Mouse (Mus musculus): ENCODE results near the gene Rasl10a. TPM values are rescaled to one million over a fixed set of nuclear protein-coding genes. Genes with fewer than 3 reads are reported as not detected.

The Rasl10a gene
- polyA plus RNA-seq, 1 experiment from 2014 or later = 0.37 TPM

GRCm38 (mm10) chr11:5046321-5046926 is 11.5 kb upstream of the Rasl10a start:
- Histone ChIP-seq H3K4me1 (ENCODE audit: control insufficient read depth, insufficient read depth, low read length) (no peaks in the 10 kb centered on the region), H3K9me3 (ENCODE audit: control insufficient read depth, low read length) (no peaks in the 10 kb centered on the region), H3K4me2 (no peak overlapping the region), H3K27me3 (ENCODE audit: control insufficient read depth, insufficient read depth, low read length) (no peaks in the 10 kb centered on the region), H3K27ac (ENCODE audit: low read depth, low read length) (no peak overlapping the region), H3K36me3 (ENCODE audit: control insufficient read depth, insufficient read depth, low read length) (no peaks in the 10 kb centered on the region), H3K4me3 (ENCODE audit: low read depth, low read length) (no peak overlapping the region), H3K9ac (ENCODE audit: low read length) (no peak overlapping the region)
- ATAC-seq (ENCODE audit: low FRiP score) (no peak), DNase-seq (ENCODE audit: low spot score, missing footprints) (no peak)
- 53% methylated on average over 12 of the region's 12 CpGs for WGBS

GRCm38 (mm10) chr11:5051629-5052028 is 6.3 kb upstream of the Rasl10a start:
- Histone ChIP-seq H3K4me2 (no peak overlapping the region), H3K4me3 (ENCODE audit: low read depth, low read length) (no peak overlapping the region), H3K36me3 (ENCODE audit: control insufficient read depth, insufficient read depth, low read length) (no peaks in the 10 kb centered on the region), H3K27me3 (ENCODE audit: control insufficient read depth, insufficient read depth, low read length) (peaks cover 8% of the 10 kb centered on the region), H3K9me3 (ENCODE audit: control insufficient read depth, low read length) (no peaks in the 10 kb centered on the region), H3K27ac (ENCODE audit: low read depth, low read length) (no peak overlapping the region), H3K9ac (ENCODE audit: low read length) (no peak overlapping the region), H3K4me1 (ENCODE audit: control insufficient read depth, insufficient read depth, low read length) (peaks cover 11% of the 10 kb centered on the region)
- WGBS = 72% methylated on average over 10 of the region's 10 CpGs
- no peak for ATAC-seq (ENCODE audit: low FRiP score)
- DNase-seq (ENCODE audit: low spot score, missing footprints) = peak; percentile 70

- Histone ChIP-seq H3K4me3 (ENCODE audit: low read depth, low read length) (no peak overlapping the region), H3K4me1 (ENCODE audit: control insufficient read depth, insufficient read depth, low read length) (peaks cover 14% of the 10 kb centered on the region), H3K36me3 (ENCODE audit: control insufficient read depth, insufficient read depth, low read length) (no peaks in the 10 kb centered on the region), H3K27me3 (ENCODE audit: control insufficient read depth, insufficient read depth, low read length) (peaks cover 15% of the 10 kb centered on the region), H3K9ac (ENCODE audit: low read length) (no peak overlapping the region), H3K27ac (ENCODE audit: low read depth, low read length) (no peak overlapping the region), H3K9me3 (ENCODE audit: control insufficient read depth, low read length) (no peaks in the 10 kb centered on the region), H3K4me2 (no peak overlapping the region)
- 76% methylated on average over 10 of the region's 10 CpGs for WGBS
- DNase-seq (ENCODE audit: low spot score, missing footprints) (peak; percentile 45), ATAC-seq (ENCODE audit: low FRiP score) (no peak)
Measured at GRCm38 (mm10) chr11:5052200-5052854, 5.6 kb upstream of the Rasl10a start.

- DNase-seq (ENCODE audit: low spot score, missing footprints) (peak; percentile 57), ATAC-seq (ENCODE audit: low FRiP score) (no peak)
- H3K4me1 ChIP-seq (ENCODE audit: control insufficient read depth, insufficient read depth, low read length) = peaks cover 24% of the 10 kb centered on the region
- WGBS = 91% methylated on average over 14 of the region's 14 CpGs
- no peak overlapping the region for H3K9ac ChIP-seq (ENCODE audit: low read length)
- no peak overlapping the region for H3K4me2 ChIP-seq
- no peaks in the 10 kb centered on the region for H3K9me3 ChIP-seq (ENCODE audit: control insufficient read depth, low read length)
- H3K27me3 ChIP-seq (ENCODE audit: control insufficient read depth, insufficient read depth, low read length) = peaks cover 32% of the 10 kb centered on the region
- H3K4me3 ChIP-seq (ENCODE audit: low read depth, low read length) = no peak overlapping the region
- no peak overlapping the region for H3K27ac ChIP-seq (ENCODE audit: low read depth, low read length)
- H3K36me3 ChIP-seq (ENCODE audit: control insufficient read depth, insufficient read depth, low read length) = no peaks in the 10 kb centered on the region
Measured at GRCm38 (mm10) chr11:5054151-5054550, 3.8 kb upstream of the Rasl10a start.

GRCm38 (mm10) chr11:5054874-5055273 is 3.1 kb upstream of the Rasl10a start:
- WGBS = 70% methylated on average over 6 of the region's 6 CpGs
- DNase-seq (ENCODE audit: low spot score, missing footprints) = peak; percentile 45
- H3K27ac ChIP-seq (ENCODE audit: low read depth, low read length) = no peak overlapping the region

GRCm38 (mm10) chr11:5055945-5056938 is 1.7 kb upstream of the Rasl10a start:
- WGBS = 16% methylated on average over 23 of the region's 23 CpGs
- peak overlapping the region; percentile 21; the same call in 1 of the 2 replicates for H3K9ac ChIP-seq (ENCODE audit: low read length)
- no peak for ATAC-seq (ENCODE audit: low FRiP score)
- no peak overlapping the region for H3K4me2 ChIP-seq
- H3K9me3 ChIP-seq (ENCODE audit: control insufficient read depth, low read length) = no peaks in the 10 kb centered on the region; the same call in 1 of the 2 replicates
- peak; percentile 94 for DNase-seq (ENCODE audit: low spot score, missing footprints)
- H3K27ac ChIP-seq (ENCODE audit: low read depth, low read length) = no peak overlapping the region
- no peak overlapping the region for H3K4me3 ChIP-seq (ENCODE audit: low read depth, low read length)
- peaks cover 29% of the 10 kb centered on the region for H3K4me1 ChIP-seq (ENCODE audit: control insufficient read depth, insufficient read depth, low read length)
- peaks cover 53% of the 10 kb centered on the region for H3K27me3 ChIP-seq (ENCODE audit: control insufficient read depth, insufficient read depth, low read length)
- no peaks in the 10 kb centered on the region for H3K36me3 ChIP-seq (ENCODE audit: control insufficient read depth, insufficient read depth, low read length)

More at GRCm38 (mm10) chr11:5054874-5055273, 3.1 kb upstream of the Rasl10a start:
- Histone ChIP-seq H3K27me3 (ENCODE audit: control insufficient read depth, insufficient read depth, low read length) (peaks cover 39% of the 10 kb centered on the region), H3K4me1 (ENCODE audit: control insufficient read depth, insufficient read depth, low read length) (peaks cover 24% of the 10 kb centered on the region), H3K36me3 (ENCODE audit: control insufficient read depth, insufficient read depth, low read length) (no peaks in the 10 kb centered on the region), H3K9me3 (ENCODE audit: control insufficient read depth, low read length) (no peaks in the 10 kb centered on the region; the same call in 1 of the 2 replicates), H3K9ac (ENCODE audit: low read length) (no peak overlapping the region), H3K4me3 (ENCODE audit: low read depth, low read length) (no peak overlapping the region), H3K4me2 (no peak overlapping the region)
- no peak for ATAC-seq (ENCODE audit: low FRiP score)

- WGBS = 44% methylated on average over 8 of the region's 8 CpGs
- no peaks in the 10 kb centered on the region; the same call in 1 of the 2 replicates for H3K9me3 ChIP-seq (ENCODE audit: control insufficient read depth, low read length)
- DNase-seq (ENCODE audit: low spot score, missing footprints) (peak; percentile 88), ATAC-seq (ENCODE audit: low FRiP score) (no peak)
- no peak overlapping the region for H3K27ac ChIP-seq (ENCODE audit: low read depth, low read length)
- no peak overlapping the region for H3K4me2 ChIP-seq
- H3K4me3 ChIP-seq (ENCODE audit: low read depth, low read length) = no peak overlapping the region
- H3K9ac ChIP-seq (ENCODE audit: low read length) = no peak overlapping the region
- no peaks in the 10 kb centered on the region for H3K36me3 ChIP-seq (ENCODE audit: control insufficient read depth, insufficient read depth, low read length)
- peaks cover 60% of the 10 kb centered on the region for H3K27me3 ChIP-seq (ENCODE audit: control insufficient read depth, insufficient read depth, low read length)
- H3K4me1 ChIP-seq (ENCODE audit: control insufficient read depth, insufficient read depth, low read length) = peaks cover 38% of the 10 kb centered on the region
Measured at GRCm38 (mm10) chr11:5057064-5057463, 864 bp upstream of the Rasl10a start.

GRCm38 (mm10) chr11:5057541-5057855 is 430 bp upstream of the Rasl10a start:
- ATAC-seq (ENCODE audit: low FRiP score) (no peak), DNase-seq (ENCODE audit: low spot score, missing footprints) (peak; percentile 92)
- peaks cover 64% of the 10 kb centered on the region for H3K27me3 ChIP-seq (ENCODE audit: control insufficient read depth, insufficient read depth, low read length)
- H3K4me1 ChIP-seq (ENCODE audit: control insufficient read depth, insufficient read depth, low read length) = peaks cover 42% of the 10 kb centered on the region
- no peak overlapping the region for H3K27ac ChIP-seq (ENCODE audit: low read depth, low read length)
- H3K9me3 ChIP-seq (ENCODE audit: control insufficient read depth, low read length) = no peaks in the 10 kb centered on the region; the same call in 1 of the 2 replicates
- 11% methylated on average over 8 of the region's 8 CpGs for WGBS
- H3K4me2 ChIP-seq = peak overlapping the region; percentile 70
- no peaks in the 10 kb centered on the region for H3K36me3 ChIP-seq (ENCODE audit: control insufficient read depth, insufficient read depth, low read length)
- 0 out of 2 replicates have a peak overlapping the region, but pooled peaks have one; percentile 46 for H3K9ac ChIP-seq (ENCODE audit: low read length)
- H3K4me3 ChIP-seq (ENCODE audit: low read depth, low read length) = peak overlapping the region; percentile 36
